Mouse (Mus musculus): ENCODE data around the gene Slc38a2. TPM values are rescaled to one million over a fixed set of nuclear protein-coding genes. Genes with fewer than 3 reads are reported as not detected.

The Slc38a2 gene
- 10 to 100 TPM; 81.3 to 86.1 TPM for total RNA-seq (2021)

DNA sequence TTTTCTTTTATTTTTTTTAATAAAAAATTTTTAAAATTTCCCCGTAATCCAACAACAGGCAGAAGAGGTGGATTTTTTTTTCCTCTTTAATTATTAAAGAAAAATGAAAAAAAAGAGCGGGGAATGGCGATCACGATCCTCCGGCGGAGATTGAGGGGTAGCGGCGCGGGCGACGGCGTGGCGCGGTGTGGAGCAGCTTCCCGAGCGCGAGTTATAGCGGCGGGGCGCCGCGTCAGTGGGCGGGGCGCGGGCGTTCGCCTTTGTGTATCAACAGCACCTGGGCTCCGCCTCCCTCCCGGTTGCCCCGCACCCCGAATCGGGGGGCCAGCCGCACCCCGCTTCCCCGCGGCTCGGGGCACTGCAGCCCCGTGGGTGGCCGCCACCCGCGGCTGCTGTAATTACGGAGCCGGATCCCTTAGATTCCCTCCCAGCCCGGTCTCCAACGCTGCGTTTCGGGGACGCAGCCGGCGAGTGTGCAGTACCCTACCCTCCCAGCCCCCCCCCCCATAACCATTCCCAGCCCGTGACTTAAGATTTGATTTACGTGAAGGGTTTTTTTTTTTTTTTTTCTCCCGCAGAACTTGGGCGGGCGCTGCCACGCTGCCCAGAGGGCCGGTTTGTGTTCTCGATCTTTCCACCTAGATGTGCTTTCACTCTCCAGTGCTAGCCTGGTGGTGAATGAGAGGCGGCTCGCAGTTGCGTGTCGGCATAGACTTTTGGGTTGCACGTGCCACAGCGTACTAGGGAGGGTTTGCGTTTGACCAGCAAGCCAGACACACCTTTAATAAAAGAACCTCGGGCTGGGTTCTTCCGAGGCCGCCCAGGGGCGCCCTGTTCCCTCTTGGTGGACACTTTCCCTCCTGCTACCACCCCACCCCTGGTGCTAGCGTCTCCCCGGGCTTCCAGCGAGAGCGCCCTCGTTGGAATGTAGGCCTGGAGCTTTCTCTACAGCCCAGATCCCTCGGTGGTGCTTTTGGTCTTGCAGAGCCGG is at the start of gene Slc38a2:
Gene Slc38a2 (minus strand): TSS at position 210 of the 991 bp plus-strand sequence.
- intact Hi-C loops (cut with DNase I), result loop anchor here (1.0 to 5.0 kb wide), 4 partner anchors 9 to 239 kb away; partner anchors contain the start of gene Scaf11
- peak; percentile 88 to 91 for DNase-seq (ENCODE audit: low spot score in 2 of 2)

DNA sequence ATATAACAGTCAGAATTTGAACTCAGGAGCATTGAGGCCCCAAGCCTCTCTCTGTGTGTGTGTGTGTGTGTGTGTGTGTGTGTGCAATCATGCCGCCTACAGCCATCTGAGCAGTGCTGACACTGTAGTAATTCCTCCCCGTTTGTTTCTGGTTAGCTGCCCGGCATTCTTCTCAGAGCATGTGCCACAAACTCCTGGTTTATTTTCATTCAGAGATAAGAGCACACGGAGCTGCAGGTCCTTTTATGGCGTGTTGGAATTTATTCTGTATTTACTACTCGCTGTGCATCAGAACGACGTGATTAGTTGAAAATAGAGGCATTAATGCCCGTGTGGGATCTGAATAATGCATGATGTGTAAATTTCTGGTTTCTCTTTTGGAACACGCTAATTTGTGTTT is 49.6 kb upstream of the Slc38a2 start:
- intact Hi-C loops (cut with DNase I), result no loop called here
- DNase-seq (ENCODE audit: low spot score in 2 of 2), result peak in 1 of 2 experiments; percentile 6

DNA sequence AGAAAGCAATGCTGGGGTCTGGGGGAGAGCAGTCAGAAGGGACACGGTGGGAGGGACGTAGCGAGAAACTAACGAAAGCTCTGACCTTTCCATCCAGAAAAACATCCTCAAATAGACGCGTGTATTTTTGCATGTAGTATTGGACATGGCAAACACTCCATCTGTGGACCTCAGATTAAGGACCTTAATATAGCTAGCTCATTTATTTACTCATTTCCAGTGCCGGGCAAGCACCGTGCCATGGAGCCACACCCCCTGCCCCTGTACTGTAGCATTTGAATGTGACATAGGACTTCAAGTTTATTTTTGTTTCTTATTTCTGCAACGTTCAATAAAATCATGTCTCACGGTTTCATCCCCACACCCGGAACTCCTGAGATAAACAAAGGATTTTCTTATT is 48.0 kb upstream of the Slc38a2 start:
- no peak for DNase-seq (ENCODE audit: low spot score in 2 of 2)
- intact Hi-C loops (cut with DNase I), result no loop called here

DNA sequence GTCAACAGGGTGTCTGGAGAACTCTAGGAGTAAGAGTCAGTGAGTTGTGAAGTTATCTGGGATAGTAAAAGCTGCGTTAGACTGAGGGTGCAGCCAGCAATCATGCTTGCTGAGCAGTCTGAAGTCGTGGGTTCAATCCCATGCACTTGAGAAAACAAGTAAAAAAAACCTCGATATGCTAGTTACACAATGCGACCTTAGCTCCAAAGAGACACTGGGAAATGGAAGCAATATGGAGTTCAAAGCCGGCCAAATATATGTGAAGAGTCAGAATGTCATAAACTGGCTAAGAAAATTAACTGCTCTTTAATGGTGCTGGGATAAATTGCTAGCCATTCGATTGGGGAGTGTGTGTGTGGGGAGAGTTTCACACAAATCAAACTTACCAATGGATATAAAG is 47.5 kb upstream of the Slc38a2 start:
- no peak for DNase-seq (ENCODE audit: low spot score in 2 of 2)
- intact Hi-C loops (cut with DNase I), result no loop called here

DNA sequence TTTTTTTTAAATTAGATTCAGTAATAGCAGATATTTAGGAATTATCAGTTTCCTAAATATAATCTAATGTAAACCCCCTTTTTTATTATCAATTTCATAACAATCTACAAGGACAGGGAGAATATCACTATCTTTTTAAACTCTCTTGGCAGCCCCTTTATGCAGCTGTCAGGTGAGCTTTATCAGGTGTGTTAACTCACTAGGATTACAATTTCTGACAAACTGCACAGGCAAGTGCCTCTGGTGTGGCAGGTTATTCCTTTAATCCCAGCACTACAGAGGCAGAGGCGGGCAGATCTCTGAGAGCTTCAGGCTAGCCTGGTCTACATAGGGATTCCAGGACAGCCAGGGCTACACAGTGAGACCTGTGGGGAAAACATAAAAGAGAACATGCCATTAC is 45.8 kb upstream of the Slc38a2 start:
- DNase-seq (ENCODE audit: low spot score in 2 of 2), result no peak
- intact Hi-C loops (cut with DNase I), result no loop called here

DNA sequence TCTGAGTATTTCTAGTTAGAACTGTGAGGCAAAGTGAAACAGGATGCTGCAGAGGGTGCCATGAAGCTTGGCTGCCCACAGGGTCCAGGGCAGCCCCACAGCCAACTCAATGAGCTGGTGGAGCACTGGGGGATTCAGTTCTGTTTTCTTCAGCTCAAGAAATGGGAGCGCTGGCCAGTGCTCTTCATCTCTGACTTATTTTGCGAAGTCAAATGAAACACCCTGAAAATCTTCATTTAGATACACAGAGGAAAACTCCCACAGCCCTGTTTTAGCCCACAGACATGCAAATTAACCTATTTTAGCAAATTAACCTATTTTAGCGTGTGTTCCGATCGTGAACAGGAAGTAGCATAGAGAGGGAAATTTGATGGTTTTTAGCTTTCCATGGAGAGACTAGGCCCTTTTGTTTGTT is 45.4 kb upstream of the Slc38a2 start:
- intact Hi-C loops (cut with DNase I), result no loop called here
- DNase-seq (ENCODE audit: low spot score in 2 of 2), result peak in 1 of 2 experiments; percentile 2

DNA sequence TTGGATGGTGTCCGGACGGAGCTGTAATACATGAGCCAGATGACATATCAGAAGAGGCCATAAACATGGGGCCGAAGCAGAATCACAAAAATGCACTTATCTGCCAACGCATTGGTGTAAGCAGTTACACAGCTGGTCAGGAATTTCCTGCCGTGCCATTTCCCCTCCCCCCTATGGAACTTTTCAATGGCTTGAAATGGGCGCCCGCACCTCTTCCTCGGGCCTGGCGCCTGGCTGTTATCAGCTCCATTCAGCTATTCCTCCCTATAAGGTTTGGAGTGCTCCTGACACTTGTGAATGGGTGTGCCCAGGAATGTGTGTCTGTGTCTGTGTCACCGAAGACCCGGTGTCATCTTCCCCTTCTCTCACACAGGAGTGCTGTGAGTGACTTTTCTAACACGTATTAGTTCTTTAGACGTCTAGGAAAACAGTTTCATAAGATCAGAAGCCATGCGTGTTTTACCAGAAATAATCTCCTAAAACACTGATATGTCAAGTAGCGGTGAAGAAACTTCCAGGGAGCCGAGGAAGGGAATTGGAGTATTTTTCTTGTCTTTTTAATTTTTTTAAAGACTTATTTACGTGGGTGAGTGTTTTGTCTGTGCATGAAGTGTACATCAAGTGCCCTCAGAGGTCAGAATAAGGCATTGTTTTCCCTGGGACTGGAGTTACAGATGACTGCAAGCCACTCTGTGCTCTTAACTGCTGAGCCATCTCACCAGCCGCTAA is 44.8 kb upstream of the Slc38a2 start:
- intact Hi-C loops (cut with DNase I), result no loop called here
- no peak for DNase-seq (ENCODE audit: low spot score in 2 of 2)

DNA sequence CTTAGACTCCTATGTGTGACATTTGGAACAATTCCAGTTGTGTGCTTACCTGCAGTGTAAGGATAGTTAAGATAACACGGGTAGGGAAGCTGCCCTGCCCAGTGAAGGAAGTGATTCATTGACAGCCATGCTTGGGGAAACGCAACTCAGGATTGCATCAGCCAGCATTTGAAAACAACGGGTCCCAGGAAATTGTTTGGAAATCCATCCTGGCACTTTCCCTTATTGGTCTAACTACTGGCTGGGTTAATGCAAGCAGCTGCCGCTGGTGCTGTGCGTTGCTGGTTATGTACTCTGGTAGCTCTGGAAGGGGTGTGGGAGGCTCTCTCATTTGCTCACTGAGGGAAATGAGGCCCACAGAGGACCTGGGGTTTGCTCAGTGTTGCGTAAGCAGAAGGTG is 43.7 kb upstream of the Slc38a2 start:
- intact Hi-C loops (cut with DNase I), result no loop called here
- no peak for DNase-seq (ENCODE audit: low spot score in 2 of 2)

DNA sequence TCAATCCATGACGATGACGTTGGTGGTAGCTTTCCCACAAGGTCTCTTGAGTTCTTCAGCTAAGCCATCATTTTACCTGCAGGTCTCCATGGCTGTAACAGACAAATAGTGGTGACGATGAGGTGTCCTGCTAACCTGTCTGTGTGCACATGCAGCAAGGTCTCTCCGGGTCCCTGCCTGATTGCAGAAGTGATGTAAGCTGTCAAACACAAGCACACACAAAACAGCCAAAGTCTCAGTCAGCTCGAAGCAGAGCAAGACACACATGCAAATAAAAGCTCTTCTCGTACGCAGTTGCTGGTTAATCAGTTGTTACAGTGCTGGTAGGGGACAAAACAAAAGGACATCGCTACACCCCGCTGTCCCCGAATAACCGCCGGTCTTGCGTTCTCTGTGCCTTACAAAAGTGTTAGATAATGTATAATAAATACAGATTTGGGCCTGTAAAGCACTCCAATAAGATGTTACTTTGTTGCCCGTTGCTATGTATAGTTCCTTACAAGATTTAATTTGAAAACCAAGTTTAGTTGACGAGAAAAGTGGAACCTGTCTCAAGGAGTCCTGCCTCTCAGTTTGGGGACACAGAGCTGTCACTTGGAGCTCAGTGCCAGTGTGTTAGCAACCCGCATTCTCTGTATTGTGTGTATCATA is 43.2 kb upstream of the Slc38a2 start:
- DNase-seq (ENCODE audit: low spot score in 2 of 2), result no peak
- intact Hi-C loops (cut with DNase I), result no loop called here

DNA sequence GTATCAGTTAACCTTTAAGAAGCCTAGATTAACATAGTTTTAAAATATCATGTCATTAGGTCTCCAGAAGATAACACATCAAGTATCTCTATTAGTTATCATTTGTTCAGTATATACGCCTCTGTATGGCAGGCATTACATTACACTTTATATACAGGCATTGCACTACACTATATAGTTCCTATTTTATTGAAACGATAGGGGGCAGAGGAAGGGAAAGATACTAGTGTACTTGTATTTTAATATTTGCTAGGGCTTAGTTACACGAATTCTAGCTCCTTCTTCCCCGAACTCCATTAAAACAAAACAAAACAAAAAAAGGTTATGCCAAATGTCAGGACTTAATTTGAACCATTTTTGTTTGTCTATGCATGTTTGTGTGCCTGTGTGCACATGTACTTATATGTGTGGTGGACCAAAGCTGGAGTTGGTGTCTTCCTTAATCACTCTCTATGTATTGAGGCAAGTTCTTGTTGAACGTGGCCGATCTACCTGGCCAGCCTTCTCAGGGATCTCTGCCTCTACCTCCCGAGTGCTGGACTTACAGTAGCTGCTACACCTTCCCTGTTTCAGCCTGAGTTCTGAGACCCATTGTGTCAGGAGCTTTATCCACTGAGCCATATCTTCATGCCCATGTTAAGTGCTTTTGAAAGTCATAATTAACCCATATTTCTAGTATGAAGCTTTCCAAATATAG is 41.5 kb upstream of the Slc38a2 start:
- intact Hi-C loops (cut with DNase I), result no loop called here
- no peak for DNase-seq (ENCODE audit: low spot score in 2 of 2)

DNA sequence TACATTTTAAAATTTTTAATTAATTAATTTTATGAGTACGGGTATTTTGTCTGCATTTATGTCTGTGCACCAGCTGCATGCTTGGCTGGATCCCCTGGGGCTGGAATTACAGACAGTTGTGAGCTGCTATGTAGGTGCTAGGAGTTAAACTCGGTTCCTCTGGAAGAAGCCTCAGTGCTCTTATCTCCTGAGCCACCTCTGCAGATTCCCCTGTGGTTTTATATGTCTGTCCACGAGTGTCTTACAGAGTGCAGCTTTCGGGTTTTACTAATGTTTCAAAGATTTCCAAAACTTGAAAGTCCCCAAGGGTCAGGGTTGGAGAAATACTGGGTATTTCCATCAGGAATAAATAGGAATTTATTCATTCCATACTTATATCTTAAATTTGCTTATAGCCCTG is 40.6 kb upstream of the Slc38a2 start:
- DNase-seq (ENCODE audit: low spot score in 2 of 2), result no peak
- intact Hi-C loops (cut with DNase I), result no loop called here

DNA sequence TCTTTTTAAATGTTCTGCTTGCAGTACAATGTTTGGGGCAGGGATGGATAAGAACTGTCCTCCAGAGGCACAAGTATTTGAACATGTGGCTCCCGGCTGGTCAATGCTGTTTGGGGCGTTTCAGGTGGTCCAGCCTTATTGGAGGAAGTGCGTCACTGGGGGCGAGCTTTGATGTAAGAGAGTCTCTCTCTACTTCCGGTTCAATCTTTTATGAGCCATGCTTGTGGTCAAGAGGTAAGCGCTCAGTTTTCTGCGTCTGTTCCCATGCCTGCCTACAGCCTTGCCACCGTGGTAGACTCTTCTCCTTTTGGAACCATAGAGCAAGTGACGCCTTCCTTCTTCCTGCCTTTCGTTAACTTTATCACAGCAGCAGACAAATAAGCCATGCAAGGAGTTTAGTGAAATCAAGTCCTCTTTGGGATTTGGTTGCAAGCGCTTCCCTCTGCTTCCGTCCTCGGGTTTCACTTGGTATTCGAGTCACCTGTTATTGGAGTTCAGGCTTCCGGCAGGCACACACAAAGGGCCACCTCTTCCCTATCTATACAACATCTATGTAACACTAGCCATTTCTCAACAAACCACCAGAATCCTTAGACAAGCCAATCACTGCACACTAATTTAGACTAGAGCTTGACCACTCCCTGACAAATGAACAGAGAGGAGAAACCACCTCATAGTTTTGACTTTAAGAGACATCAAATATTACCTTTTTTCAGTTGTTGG is 37.3 kb upstream of the Slc38a2 start:
- intact Hi-C loops (cut with DNase I), result no loop called here
- DNase-seq (ENCODE audit: low spot score in 2 of 2), result no peak

DNA sequence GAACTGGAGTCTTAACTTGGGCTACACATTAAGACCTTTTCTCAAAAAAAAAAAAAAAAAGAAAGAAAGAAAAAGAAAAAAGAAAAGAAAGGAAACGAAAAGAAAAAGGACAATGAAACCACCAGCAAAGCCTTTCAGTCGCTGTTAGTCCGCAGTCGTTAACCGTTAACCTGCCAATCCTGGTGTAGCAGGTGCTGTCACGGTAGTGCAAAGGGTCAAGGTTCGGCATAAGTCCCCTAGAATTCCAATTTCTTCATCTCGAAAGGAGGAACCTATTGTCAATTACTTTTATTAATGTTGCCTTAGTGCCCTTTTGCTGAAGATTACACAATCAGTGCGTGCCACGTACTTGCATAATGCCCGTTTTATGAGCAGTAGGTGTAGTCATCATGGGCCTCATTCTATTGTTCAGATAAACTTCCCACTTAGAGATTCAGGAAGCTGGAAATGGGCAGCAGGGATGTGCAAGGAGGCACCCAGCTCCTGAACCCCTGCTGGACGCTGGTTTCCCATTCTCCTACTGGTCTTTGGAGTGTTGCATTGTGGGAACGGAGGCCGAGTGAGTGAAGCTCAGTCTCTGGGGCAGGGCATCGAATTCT is 36.1 kb upstream of the Slc38a2 start:
- intact Hi-C loops (cut with DNase I), result no loop called here
- DNase-seq (ENCODE audit: low spot score in 2 of 2), result no peak

DNA sequence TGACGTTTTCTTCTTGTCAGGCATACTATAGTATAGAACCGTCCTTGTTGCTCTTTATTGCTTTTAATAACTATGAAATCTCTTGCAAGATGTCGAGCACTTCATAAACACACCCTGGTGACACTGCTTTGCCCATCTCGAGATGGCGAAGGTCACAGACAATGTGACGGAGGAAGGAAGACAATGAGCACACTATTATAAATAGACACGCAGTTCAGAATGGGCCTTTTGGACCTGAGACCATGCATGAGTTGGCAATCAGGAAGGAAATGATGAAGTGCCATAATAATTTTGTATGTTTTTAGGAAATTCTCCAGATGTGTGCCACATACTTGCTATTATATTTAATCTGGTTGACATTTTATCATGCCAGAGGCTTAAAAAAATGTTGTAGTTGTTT is 34.9 kb upstream of the Slc38a2 start:
- intact Hi-C loops (cut with DNase I), result no loop called here

DNA sequence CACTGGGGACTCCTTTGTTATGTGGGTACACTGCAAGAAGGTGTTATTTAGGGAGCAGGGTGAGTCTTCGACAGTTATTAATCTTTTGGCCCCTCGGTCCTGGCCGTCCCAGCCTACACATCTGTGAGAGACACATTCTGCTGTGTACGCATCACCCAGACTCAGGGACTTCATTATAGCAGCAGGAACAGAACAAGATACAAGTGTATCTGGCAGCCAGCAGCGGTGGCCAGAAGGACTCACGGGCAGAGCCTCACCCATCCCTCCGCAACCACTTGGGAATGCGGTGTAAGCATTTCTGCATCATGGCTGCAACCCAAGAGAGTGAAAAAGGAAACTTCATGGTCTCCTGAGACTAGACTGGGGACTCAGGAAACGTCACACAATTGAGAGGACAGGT is 30.9 kb upstream of the Slc38a2 start:
- intact Hi-C loops (cut with DNase I), result no loop called here
- no peak for DNase-seq (ENCODE audit: low spot score in 2 of 2)

More for the DNA sequence above, 34.9 kb upstream of the Slc38a2 start:
- no peak for DNase-seq (ENCODE audit: low spot score in 2 of 2)

DNA sequence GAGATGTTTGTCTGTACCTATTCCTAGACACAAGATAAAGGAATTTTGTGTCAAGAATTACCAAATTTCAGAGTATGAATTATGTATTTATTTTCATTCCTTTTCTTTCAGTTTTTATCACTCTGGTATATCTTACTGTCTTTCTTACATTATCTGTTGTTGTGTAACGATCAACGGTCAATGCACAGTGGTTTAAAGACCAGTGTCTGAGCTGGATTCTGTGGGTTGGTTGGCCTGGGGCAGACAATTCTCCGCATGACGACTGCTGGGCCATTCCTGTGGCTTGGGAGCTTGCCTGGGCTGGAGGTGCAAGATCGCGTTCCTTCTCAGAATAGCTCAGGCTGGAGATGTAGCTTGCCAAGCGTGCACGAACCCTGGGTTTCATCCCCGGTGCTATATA is 30.3 kb upstream of the Slc38a2 start:
- intact Hi-C loops (cut with DNase I), result no loop called here
- no peak for DNase-seq (ENCODE audit: low spot score in 2 of 2)

DNA sequence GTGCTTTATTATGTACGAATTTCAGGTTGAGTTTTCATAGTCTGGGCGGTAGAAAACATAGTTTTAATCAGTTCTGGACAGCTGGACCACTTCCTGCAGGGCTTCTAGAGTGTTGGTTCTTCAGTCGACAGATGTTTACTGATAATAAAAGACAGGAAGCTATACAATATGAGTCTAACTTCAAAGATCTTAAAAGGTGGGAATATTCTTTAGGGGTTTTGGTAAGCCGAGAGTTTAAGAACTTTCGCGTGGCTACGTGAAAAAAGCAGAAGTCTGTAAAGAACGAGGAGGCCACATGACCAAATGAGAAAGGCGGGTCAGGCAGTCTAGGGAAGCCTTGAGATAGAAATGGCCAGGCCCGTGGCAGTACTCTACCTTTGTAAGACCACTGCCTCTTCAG is 29.5 kb upstream of the Slc38a2 start:
- intact Hi-C loops (cut with DNase I), result no loop called here
- no peak for DNase-seq (ENCODE audit: low spot score in 2 of 2)

DNA sequence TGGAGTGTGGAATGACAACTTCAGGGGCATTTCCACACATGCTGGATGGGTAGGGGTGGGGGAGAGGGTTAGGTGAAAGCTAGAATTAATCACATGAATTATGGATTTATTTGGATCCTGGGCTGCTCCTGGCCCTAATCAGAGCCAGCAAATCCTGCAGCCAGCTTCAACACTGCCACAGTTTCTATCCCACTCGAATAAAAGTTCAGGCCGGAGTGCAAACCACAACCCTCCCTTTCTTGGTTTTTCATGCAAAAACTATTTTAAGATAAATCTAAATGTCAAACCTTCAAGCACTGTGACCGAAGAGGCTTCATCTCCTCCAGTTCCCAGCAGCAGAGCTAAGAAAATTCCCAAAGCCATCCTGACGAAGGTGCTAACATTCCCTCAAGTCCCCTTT is 28.8 kb upstream of the Slc38a2 start:
- no peak for DNase-seq (ENCODE audit: low spot score in 2 of 2)
- intact Hi-C loops (cut with DNase I), result no loop called here

DNA sequence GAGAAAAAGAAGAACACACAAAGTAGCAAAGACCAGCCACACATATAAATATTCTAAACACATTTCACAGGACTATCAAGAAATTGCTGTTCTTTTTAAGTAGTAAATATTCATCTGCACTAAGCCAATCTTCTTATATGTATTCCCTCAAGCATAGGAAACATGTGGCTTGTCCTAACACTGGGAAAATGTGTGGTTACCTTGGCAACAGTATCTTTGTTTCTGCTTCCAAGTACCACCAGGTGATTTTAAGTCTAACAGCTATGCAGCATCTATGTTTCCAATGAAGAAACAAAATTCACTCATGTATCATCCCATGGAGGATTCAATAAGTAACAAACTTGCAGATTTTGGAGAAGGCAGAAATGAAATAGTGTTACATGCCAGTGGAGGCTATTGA is 25.0 kb upstream of the Slc38a2 start:
- intact Hi-C loops (cut with DNase I), result no loop called here
- DNase-seq (ENCODE audit: low spot score in 2 of 2), result no peak

Data from left cerebral cortex, postnatal 25 days (tissue).